Mouse (Mus musculus) midbrain, embryonic 11.5 days (tissue): ENCODE results near the gene Rapgef4. TPM values are rescaled to one million over a fixed set of nuclear protein-coding genes. Genes with fewer than 3 reads are reported as not detected.
A peak's percentile ranks its signal among the peaks of the same experiment; 100 is the strongest.

Source experiments
- ATAC-seq: fragments of 200-750 bp; cut with Nextera tagmentation; 2 replicates; pipeline ENCODE4 v1.8.0; 2017; ENCODE audit warnings: moderate TSS enrichment, moderate library complexity; ENCODE audit not compliant: low FRiP score
- DNase-seq: peaks from one replicate; pipeline ENCODE4 v3.0.0; 2015; ENCODE audit warnings: low spot score; ENCODE audit errors: missing footprints
- H3K27ac ChIP-seq: fragments of 300-500 bp; sonication (generic); 2 replicates; pipeline ENCODE4 v1.5.1; 2014; ENCODE audit warnings: low read depth, low read length
- H3K27me3 ChIP-seq: fragments of 300-500 bp; sonication (generic); 2 replicates; pipeline ENCODE4 v1.6.1; 2014; ENCODE audit warnings: mild to moderate bottlenecking, low read length, moderate library complexity, mixed read lengths; ENCODE audit not compliant: control insufficient read depth, insufficient read depth
- H3K36me3 ChIP-seq: fragments of 300-500 bp; sonication (generic); 2 replicates; pipeline ENCODE4 v1.6.1; 2014; ENCODE audit warnings: mild to moderate bottlenecking, low read length, moderate library complexity, mixed read lengths; ENCODE audit not compliant: control insufficient read depth, insufficient read depth
- H3K4me1 ChIP-seq: fragments of 300-500 bp; sonication (generic); 2 replicates; pipeline ENCODE4 v1.6.1; 2014; ENCODE audit warnings: low read length; ENCODE audit not compliant: control insufficient read depth, insufficient read depth
- H3K4me2 ChIP-seq: fragments of 300-500 bp; sonication (generic); 2 replicates; pipeline ENCODE4 v1.6.1; 2014; ENCODE audit warnings: mild to moderate bottlenecking, moderate library complexity
- H3K4me3 ChIP-seq: fragments of 300-500 bp; sonication (generic); 2 replicates; pipeline ENCODE4 v1.5.1; 2014; ENCODE audit warnings: low read depth, low read length
- H3K9ac ChIP-seq: fragments of 300-500 bp; sonication (generic); 2 replicates; pipeline ENCODE4 v1.6.1; 2014; ENCODE audit warnings: low read length
- H3K9me3 ChIP-seq: fragments of 300-500 bp; sonication (generic); 2 replicates; pipeline ENCODE4 v1.6.1; 2016; ENCODE audit warnings: low read length; ENCODE audit not compliant: control insufficient read depth
- WGBS: fragments of 180-500 bp; shearing (Covaris S2); extraction: QIAGEN DNeasy Blood & Tissue Kit; methylation state at CpG from one replicate; pipeline ENCODE4 v1.1.7; 2014; 5-methylcytosine and 5-hydroxymethylcytosine counted together
- polyA plus RNA-seq: library from polyadenylated mRNA; unstranded; fragments of >200 nt; fragmentation: Nextera tagmentation; extraction: Ambion mirVana; gene quantifications from 2 replicates; pipeline ENCODE4 v1.2.1, GENCODE M21; 2014

Rapgef4 gene
- polyA plus RNA-seq, 1 experiment from 2014 or later: 2.0 TPM

DNA sequence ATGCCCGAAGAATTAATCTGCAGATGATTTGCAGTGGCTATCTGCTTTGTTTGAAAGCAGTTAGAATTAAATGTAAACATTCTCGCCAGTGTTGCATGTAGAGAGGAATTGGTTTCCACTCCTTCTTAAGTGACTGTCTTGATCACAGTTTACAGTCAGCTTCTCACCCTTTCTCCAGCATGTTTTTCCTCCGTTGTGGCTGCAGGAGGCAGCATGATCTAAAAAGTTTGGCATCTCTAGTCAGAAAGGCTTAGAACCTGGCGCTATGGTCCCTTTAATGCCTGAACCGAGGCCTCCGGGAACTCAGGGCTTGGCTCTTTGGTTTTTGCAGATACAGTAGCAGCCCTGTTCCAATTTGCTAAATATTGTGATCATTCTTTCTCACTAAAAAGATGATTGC, 63.2 kb downstream of the Rapgef4 start:
- Histone ChIP-seq H3K4me2 (no peak overlapping the region), H3K27me3 (no peaks in the 10 kb centered on the region), H3K9me3 (no peaks in the 10 kb centered on the region), H3K27ac (no peak overlapping the region), H3K4me1 (peaks cover 3% of the 10 kb centered on the region; the same call in 1 of the 2 replicates), H3K4me3 (no peak overlapping the region), H3K9ac (no peak overlapping the region), H3K36me3 (no peaks in the 10 kb centered on the region)
- WGBS: 58% methylated on average over 6 of the region's 6 CpGs
- no peak for DNase-seq
- no peak for ATAC-seq

DNA sequence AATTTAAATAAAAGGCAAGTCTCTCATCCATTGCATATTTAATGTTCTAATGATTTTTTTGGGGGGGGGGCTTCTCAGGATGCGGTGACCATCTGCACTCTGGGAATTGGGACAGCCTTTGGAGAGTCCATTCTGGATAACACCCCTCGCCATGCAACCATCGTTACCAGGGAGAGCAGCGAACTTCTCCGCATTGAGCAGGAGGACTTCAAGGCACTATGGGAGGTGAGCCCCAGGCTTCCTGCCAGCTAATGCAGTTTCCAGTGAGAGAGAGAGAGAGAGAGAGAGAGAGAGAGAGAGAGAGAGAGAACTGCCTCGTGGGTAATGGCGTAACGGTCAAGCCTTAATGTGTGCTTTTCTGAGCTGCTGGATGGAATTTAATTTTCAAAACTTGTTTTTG, 64.0 kb downstream of the Rapgef4 start:
- H3K27ac ChIP-seq: no peak overlapping the region
- 87% methylated on average over 8 of the region's 8 CpGs for WGBS
- ATAC-seq (no peak), DNase-seq (no peak)
- no peak overlapping the region for H3K4me2 ChIP-seq
- H3K4me3 ChIP-seq: no peak overlapping the region
- no peaks in the 10 kb centered on the region for H3K27me3 ChIP-seq
- H3K9ac ChIP-seq: no peak overlapping the region
- no peaks in the 10 kb centered on the region for H3K9me3 ChIP-seq
- no peaks in the 10 kb centered on the region for H3K36me3 ChIP-seq
- H3K4me1 ChIP-seq: no peaks in the 10 kb centered on the region

DNA sequence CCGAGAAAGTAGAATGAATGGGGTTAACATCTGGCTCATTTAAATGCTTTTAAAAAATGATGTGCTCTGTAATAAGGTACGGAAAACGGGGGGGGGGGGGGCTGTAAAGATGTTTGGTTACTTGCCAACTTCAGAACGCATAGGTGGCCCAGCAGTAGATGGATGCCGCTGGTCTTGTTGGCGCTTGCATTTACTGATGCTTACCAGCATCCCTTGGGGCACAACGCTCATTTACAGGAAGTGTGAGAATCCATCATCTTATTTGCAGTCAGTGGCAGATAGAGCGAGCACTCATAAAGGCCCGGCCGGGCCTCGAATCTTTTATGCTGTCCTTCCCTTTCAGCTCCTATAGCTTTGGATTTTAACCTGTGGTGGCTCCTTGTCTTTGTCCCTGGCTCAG, 64.6 kb downstream of the Rapgef4 start:
- Histone ChIP-seq H3K4me2 (no peak overlapping the region), H3K9me3 (no peaks in the 10 kb centered on the region), H3K4me1 (peaks cover 4% of the 10 kb centered on the region; the same call in 1 of the 2 replicates), H3K36me3 (no peaks in the 10 kb centered on the region), H3K27me3 (no peaks in the 10 kb centered on the region), H3K27ac (no peak overlapping the region), H3K4me3 (no peak overlapping the region), H3K9ac (no peak overlapping the region)
- 81% methylated on average over 11 of the region's 11 CpGs for WGBS
- DNase-seq (peak; percentile 28), ATAC-seq (no peak)

DNA sequence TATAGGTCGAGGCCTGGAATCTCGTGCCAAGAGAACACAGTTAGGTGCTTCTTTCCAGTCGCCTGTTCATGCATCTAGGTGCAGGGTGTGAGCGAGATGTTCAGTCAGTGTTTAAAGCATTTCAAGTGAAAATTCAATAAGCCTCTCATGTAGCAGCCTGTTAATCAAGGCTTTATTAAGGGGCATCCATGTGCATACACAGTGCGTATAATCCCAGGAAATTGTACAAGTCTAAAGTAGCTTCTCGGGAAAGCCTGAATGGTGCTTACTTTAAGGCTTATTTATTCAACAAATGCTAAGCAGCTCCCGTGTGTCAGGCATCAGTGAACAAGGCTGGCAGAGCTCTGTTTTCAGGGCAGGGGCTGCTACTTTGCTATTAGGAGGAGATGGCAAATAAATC, 69.4 kb downstream of the Rapgef4 start:
- 38% methylated on average over 7 of the region's 7 CpGs for WGBS

GRCm38 (mm10) chr2:72054280-72054679, 73.2 kb downstream of the Rapgef4 start:
- WGBS: 91% methylated on average over 5 of the region's 5 CpGs

More for the DNA sequence above, 69.4 kb downstream of the Rapgef4 start:
- no peak overlapping the region for H3K27ac ChIP-seq
- no peaks in the 10 kb centered on the region for H3K27me3 ChIP-seq
- H3K36me3 ChIP-seq: no peaks in the 10 kb centered on the region
- H3K4me1 ChIP-seq: peaks cover 5% of the 10 kb centered on the region; the same call in 1 of the 2 replicates
- no peak overlapping the region for H3K9ac ChIP-seq
- DNase-seq (no peak), ATAC-seq (no peak)
- H3K9me3 ChIP-seq: no peaks in the 10 kb centered on the region
- no peak overlapping the region for H3K4me2 ChIP-seq
- no peak overlapping the region for H3K4me3 ChIP-seq

DNA sequence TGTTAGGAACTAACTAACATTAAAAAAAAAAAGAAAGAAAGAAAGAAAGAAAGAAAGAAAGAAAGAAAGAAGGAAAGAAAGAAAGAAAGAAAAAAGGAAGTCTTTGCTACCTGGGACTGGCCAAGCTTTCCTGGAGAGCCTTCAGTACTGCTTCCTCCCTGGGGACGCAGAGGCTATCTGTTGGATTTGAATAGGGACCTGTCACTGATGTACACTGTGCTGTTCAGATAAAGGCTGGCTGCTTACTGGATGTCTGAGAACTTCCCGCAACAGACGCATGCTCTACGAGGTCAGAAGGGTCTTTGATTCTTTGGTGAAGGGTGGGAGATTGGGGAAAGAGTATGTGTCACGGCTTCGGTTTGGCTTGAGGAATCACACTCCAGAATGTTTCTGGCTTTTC, 73.7 kb downstream of the Rapgef4 start:
- ATAC-seq (no peak), DNase-seq (no peak)
- WGBS: 85% methylated on average over 6 of the region's 6 CpGs
- Histone ChIP-seq H3K27me3 (no peaks in the 10 kb centered on the region), H3K27ac (no peak overlapping the region), H3K9ac (no peak overlapping the region), H3K4me3 (no peak overlapping the region), H3K4me2 (no peak overlapping the region), H3K9me3 (no peaks in the 10 kb centered on the region), H3K36me3 (no peaks in the 10 kb centered on the region), H3K4me1 (peaks cover 9% of the 10 kb centered on the region)

More at GRCm38 (mm10) chr2:72054280-72054679, 73.2 kb downstream of the Rapgef4 start:
- Histone ChIP-seq H3K36me3 (no peaks in the 10 kb centered on the region), H3K9ac (no peak overlapping the region), H3K4me1 (peaks cover 9% of the 10 kb centered on the region), H3K27ac (no peak overlapping the region), H3K27me3 (no peaks in the 10 kb centered on the region), H3K9me3 (no peaks in the 10 kb centered on the region), H3K4me2 (no peak overlapping the region), H3K4me3 (no peak overlapping the region)
- ATAC-seq (no peak), DNase-seq (no peak)

- 81% methylated on average over 5 of the region's 5 CpGs for WGBS
- Histone ChIP-seq H3K36me3 (no peaks in the 10 kb centered on the region), H3K27ac (no peak overlapping the region), H3K4me1 (peaks cover 8% of the 10 kb centered on the region), H3K27me3 (no peaks in the 10 kb centered on the region), H3K4me2 (no peak overlapping the region), H3K9me3 (no peaks in the 10 kb centered on the region), H3K9ac (no peak overlapping the region), H3K4me3 (no peak overlapping the region)
- DNase-seq (no peak), ATAC-seq (no peak)
These were observed 74.4 kb downstream of the Rapgef4 start for GRCm38 (mm10) chr2:72055476-72055875.

DNA sequence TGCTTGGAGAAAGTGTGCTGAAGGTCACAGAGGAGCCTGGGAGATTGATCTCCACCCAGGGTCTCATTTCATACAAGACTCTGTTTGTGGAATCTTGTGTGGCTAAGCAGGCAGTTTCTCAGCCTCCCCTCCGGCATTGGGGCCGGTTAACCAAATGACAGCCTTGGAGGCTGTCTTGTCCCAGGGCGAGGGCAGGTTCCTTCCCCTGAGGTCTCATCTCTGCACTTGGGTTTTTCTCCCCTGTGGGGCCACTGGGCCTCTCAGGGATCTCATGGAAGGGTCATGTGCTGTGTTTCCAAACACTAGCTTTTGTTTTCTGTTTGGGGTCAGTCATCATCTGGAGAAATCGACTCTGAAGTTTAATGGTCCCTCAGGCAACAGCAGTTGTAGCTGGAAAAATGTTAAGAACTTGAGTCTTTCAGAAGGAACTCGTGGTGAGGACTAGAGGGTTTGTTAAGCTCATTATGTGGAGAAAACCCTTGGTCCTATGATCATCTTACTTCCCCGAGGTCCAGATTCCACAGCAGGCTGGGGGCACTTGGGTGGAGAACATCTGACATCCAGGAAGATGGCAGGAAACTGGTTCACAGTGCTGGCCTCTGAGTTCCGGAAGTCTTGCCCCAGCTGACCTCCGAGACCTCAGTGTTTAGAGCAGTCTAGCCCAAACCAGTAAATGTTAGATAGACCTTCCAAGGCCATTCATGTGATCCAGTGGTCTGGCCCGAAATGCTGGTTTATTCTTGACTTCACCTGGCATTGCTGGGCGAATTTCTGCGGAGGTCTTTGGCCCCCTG, 75.2 kb downstream of the Rapgef4 start:
- Histone ChIP-seq H3K4me3 (no peak overlapping the region), H3K36me3 (no peaks in the 10 kb centered on the region), H3K27ac (no peak overlapping the region), H3K4me1 (peaks cover 5% of the 10 kb centered on the region), H3K27me3 (no peaks in the 10 kb centered on the region), H3K9me3 (no peaks in the 10 kb centered on the region), H3K4me2 (no peak overlapping the region), H3K9ac (no peak overlapping the region)
- DNase-seq (no peak), ATAC-seq (no peak)
- WGBS: 55% methylated on average over 11 of the region's 11 CpGs

DNA sequence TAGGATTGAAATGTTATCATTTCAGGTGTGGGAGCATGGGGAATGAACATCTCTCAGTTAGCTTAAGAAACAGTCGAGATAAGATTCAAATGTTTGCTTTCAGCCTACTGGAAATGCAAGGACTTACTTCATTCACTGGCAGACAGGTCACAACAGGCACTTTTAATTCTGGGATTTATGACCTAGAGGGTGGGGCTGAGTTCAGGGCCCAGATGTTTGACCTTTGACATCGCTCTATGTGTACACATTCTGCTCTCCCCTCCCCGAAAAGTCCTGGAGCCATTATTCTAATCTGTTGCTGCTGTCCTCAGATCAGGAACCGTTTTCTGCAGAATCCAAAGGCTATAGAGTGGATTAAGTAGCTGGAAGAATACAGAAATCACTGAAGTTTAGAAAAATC, 81.9 kb downstream of the Rapgef4 start:
- H3K9me3 ChIP-seq: no peaks in the 10 kb centered on the region
- no peaks in the 10 kb centered on the region for H3K36me3 ChIP-seq
- H3K4me3 ChIP-seq: no peak overlapping the region
- DNase-seq: no peak
- no peak overlapping the region for H3K27ac ChIP-seq
- no peak overlapping the region for H3K4me2 ChIP-seq
- no peaks in the 10 kb centered on the region for H3K27me3 ChIP-seq
- no peak for ATAC-seq
- H3K9ac ChIP-seq: no peak overlapping the region
- WGBS: 59% methylated on average over 4 of the region's 4 CpGs
- H3K4me1 ChIP-seq: no peaks in the 10 kb centered on the region
